Mouse (Mus musculus) CH12.LX (cell line): ENCODE results near the gene Amotl2. TPM values are rescaled to one million over a fixed set of nuclear protein-coding genes. Genes with fewer than 3 reads are reported as not detected.

Experiments
- DNase-seq: peaks from one replicate; pipeline ENCODE4 v3.0.0-alpha.2; 2013; ENCODE audit errors: extremely low read depth
- H3K27ac ChIP-seq: 2 replicates; pipeline ENCODE4 v1.5.1; 2012; ENCODE audit warnings: low read depth, mild to moderate bottlenecking, control low read depth, moderate library complexity; ENCODE audit not compliant: insufficient read depth
- H3K27me3 ChIP-seq: replicated peaks from 2 replicates; pipeline ENCODE3; 2012; ENCODE audit warnings: inconsistent platforms
- H3K36me3 ChIP-seq, 2 experiments: replicated peaks in 1 of 2; 2 replicates each; pipeline versions ENCODE3 to v1.6.1; 2012; ENCODE audit warnings: inconsistent platforms in 1 of 2, low read length in 1 of 2, mild to moderate bottlenecking in 1 of 2, mixed read lengths in 1 of 2, moderate library complexity in 1 of 2; ENCODE audit not compliant: control insufficient read depth in 1 of 2, insufficient read depth in 1 of 2
- H3K4me1 ChIP-seq, 2 experiments: 2 replicates each; pipeline ENCODE4 v1.6.1; 2012; ENCODE audit warnings: inconsistent platforms in 1 of 2, moderate library complexity in 1 of 2; ENCODE audit not compliant: insufficient read depth in 2 of 2, control insufficient read depth in 1 of 2
- H3K4me2 ChIP-seq: 2 replicates; pipeline ENCODE4 v1.6.1; 2012; ENCODE audit warnings: low read depth, mild to moderate bottlenecking, control low read depth; ENCODE audit not compliant: poor library complexity, insufficient read depth, severe bottlenecking
- H3K4me3 ChIP-seq, 3 experiments: fragments of 150-350 bp in 1 of 3; sonication (generic) in 1 of 3; replicated peaks in 1 of 3; 2 replicates each; pipeline versions ENCODE3 to v1.5.1; 2011 to 2012; ENCODE audit warnings: low read depth in 2 of 3, low read length in 2 of 3, mild to moderate bottlenecking in 2 of 3, moderate library complexity in 2 of 3, control low read depth in 1 of 3, improper control_type of control experiment in 1 of 3, inconsistent platforms in 1 of 3, mixed read lengths in 1 of 3; ENCODE audit not compliant: poor library complexity in 1 of 3
- H3K79me2 ChIP-seq: replicated peaks from 2 replicates; pipeline ENCODE4 v1.6.1; 2012; ENCODE audit warnings: mild to moderate bottlenecking, moderate library complexity; ENCODE audit not compliant: control insufficient read depth, poor library complexity, insufficient read depth, severe bottlenecking; ENCODE audit errors: extremely low read depth
- H3K9ac ChIP-seq: 2 replicates; pipeline ENCODE4 v1.6.1; 2012; ENCODE audit warnings: low read depth, mild to moderate bottlenecking, control low read depth, moderate library complexity; ENCODE audit not compliant: insufficient read depth
- H3K9me3 ChIP-seq: replicated peaks from 2 replicates; pipeline ENCODE3; 2012; ENCODE audit warnings: low read length, inconsistent platforms, mixed read lengths
- CHD2 ChIP-seq: IDR thresholded peaks from 2 replicates; pipeline ENCODE4 v1.6.1; 2011; ENCODE audit warnings: low read length, improper control_type of control experiment
- E2F4 ChIP-seq: IDR thresholded peaks from 2 replicates; pipeline ENCODE4 v1.6.1; 2011; ENCODE audit warnings: low read depth, low read length, improper control_type of control experiment; ENCODE audit not compliant: insufficient replicate concordance
- EP300 ChIP-seq: IDR thresholded peaks from 2 replicates; pipeline ENCODE4 v1.6.1; 2011; ENCODE audit warnings: low read length, improper control_type of control experiment
- ETS1 ChIP-seq: conservative IDR thresholded peaks from 2 replicates; pipeline ENCODE4 v1.6.1; 2012; ENCODE audit warnings: low read depth, mild to moderate bottlenecking, inconsistent platforms, low read length, improper control_type of control experiment, moderate library complexity
- GABPA ChIP-seq: IDR thresholded peaks from 2 replicates; pipeline ENCODE4 v1.6.1; 2012; ENCODE audit warnings: low read depth, low read length, improper control_type of control experiment, inconsistent platforms; ENCODE audit not compliant: insufficient replicate concordance
- JUN ChIP-seq: IDR thresholded peaks from 2 replicates; pipeline ENCODE4 v1.6.1; 2011; ENCODE audit warnings: low read depth, mild to moderate bottlenecking, low read length, improper control_type of control experiment, moderate library complexity; ENCODE audit not compliant: insufficient read depth
- JUND ChIP-seq: conservative IDR thresholded peaks from 2 replicates; pipeline ENCODE4 v1.6.1; 2011; ENCODE audit warnings: low read depth, low read length, improper control_type of control experiment
- KAT2A ChIP-seq: IDR thresholded peaks from 2 replicates; pipeline ENCODE4 v1.6.1; 2012; ENCODE audit warnings: low read length, improper control_type of control experiment, inconsistent platforms; ENCODE audit not compliant: insufficient replicate concordance
- MAX ChIP-seq: IDR thresholded peaks from 2 replicates; pipeline ENCODE4 v1.6.1; 2011; ENCODE audit warnings: low read length, improper control_type of control experiment
- MAZ ChIP-seq: IDR thresholded peaks from 2 replicates; pipeline ENCODE4 v1.6.1; 2012; ENCODE audit warnings: low read depth, mild to moderate bottlenecking, inconsistent platforms, low read length, improper control_type of control experiment, moderate library complexity
- MYC ChIP-seq: IDR thresholded peaks from 2 replicates; pipeline ENCODE4 v1.6.1; 2011; ENCODE audit warnings: low read depth, mild to moderate bottlenecking, improper control_type of control experiment, low read length
- NELFE ChIP-seq: IDR thresholded peaks from 2 replicates; pipeline ENCODE4 v1.6.1; 2011; ENCODE audit warnings: low read depth, low read length, improper control_type of control experiment
- PAX5 ChIP-seq: IDR thresholded peaks from 2 replicates; pipeline ENCODE4 v1.6.1; 2012; ENCODE audit warnings: low read length, inconsistent platforms, mixed read lengths
- POLR2A ChIP-seq: IDR thresholded peaks from 2 replicates; pipeline ENCODE4 v1.6.1; 2011; ENCODE audit warnings: low read depth, mild to moderate bottlenecking, improper control_type of control experiment, low read length
- POLR2AphosphoS2 ChIP-seq: IDR thresholded peaks from 2 replicates; pipeline ENCODE4 v1.6.1; 2011; ENCODE audit warnings: low read depth, low read length, improper control_type of control experiment
- RAD21 ChIP-seq: IDR thresholded peaks from 2 replicates; pipeline ENCODE4 v1.6.1; 2011; ENCODE audit warnings: low read depth, mild to moderate bottlenecking, low read length, improper control_type of control experiment, moderate library complexity
- RCOR1 ChIP-seq: conservative IDR thresholded peaks from 2 replicates; pipeline ENCODE4 v1.6.1; 2012; ENCODE audit warnings: low read depth, mild to moderate bottlenecking, inconsistent platforms, low read length, improper control_type of control experiment
- SIN3A ChIP-seq: IDR thresholded peaks from 2 replicates; pipeline ENCODE4 v1.6.1; 2012; ENCODE audit warnings: low read length, improper control_type of control experiment, inconsistent platforms
- TCF12 ChIP-seq: IDR thresholded peaks from 2 replicates; pipeline ENCODE4 v1.6.1; 2014; ENCODE audit warnings: low read depth, mild to moderate bottlenecking, inconsistent platforms, low read length, improper control_type of control experiment
- UBTF ChIP-seq: IDR thresholded peaks from 2 replicates; pipeline ENCODE4 v1.6.1; 2012; ENCODE audit warnings: low read depth, mild to moderate bottlenecking, inconsistent platforms, low read length, improper control_type of control experiment, moderate library complexity
- USF2 ChIP-seq: conservative IDR thresholded peaks from 2 replicates; pipeline ENCODE4 v1.6.1; 2011; ENCODE audit warnings: low read depth, low read length, improper control_type of control experiment
- ZC3H11A ChIP-seq: IDR thresholded peaks from 2 replicates; pipeline ENCODE4 v1.6.1; 2012; ENCODE audit warnings: low read depth, mild to moderate bottlenecking, inconsistent platforms, low read length, improper control_type of control experiment
- ZKSCAN1 ChIP-seq: IDR thresholded peaks from 2 replicates; pipeline ENCODE4 v1.6.1; 2012; ENCODE audit warnings: low read depth, inconsistent platforms, low read length, improper control_type of control experiment, borderline replicate concordance
- ZMIZ1 ChIP-seq: IDR thresholded peaks from 2 replicates; pipeline ENCODE4 v1.6.1; 2012; ENCODE audit warnings: low read depth, mild to moderate bottlenecking, inconsistent platforms, low read length, improper control_type of control experiment
- dilution Hi-C: fragments of 300-500 bp; cut with MboI; formaldehyde crosslinking; loops from 2 replicates; pipeline ENCODE4 v1.14.3; 2020; ENCODE audit warnings: low sequenced_read_pairs; ENCODE audit not compliant: extremely low pct_unique_long_range_greater_than_20kb, extremely low pct_ligation_motif_present
- in situ Hi-C: fragments of 300-500 bp; cut with MboI; formaldehyde crosslinking; loops from 3 replicates; pipeline ENCODE4 v1.14.3; 2019; ENCODE audit warnings: low sequenced_read_pairs, low pct_ligation_motif_present, low pct_unique_long_range_greater_than_20kb, mixed read lengths
- polyA plus RNA-seq: library from polyadenylated mRNA; unstranded; fragments of >175 nt; gene quantifications from 2 replicates; pipeline ENCODE4 v1.2.1, GENCODE M21; 2012; ENCODE audit warnings: low read depth; ENCODE audit not compliant: insufficient read length
- total RNA-seq, 2 experiments: library from RNA; depleted of rRNA; stranded (reverse); fragments of 300-350 nt in 1 of 2; fragments of >200 nt in 1 of 2; gene quantifications; 2 replicates each; pipeline ENCODE4 v1.2.3; 2012 to 2014

The Amotl2 gene
- total and polyA plus RNA-seq, 3 experiments, result 0.08 TPM; not detected in 2

- no peaks in the 10 kb centered on the region for H3K4me1 ChIP-seq
- no peaks in the 10 kb centered on the region for H3K36me3 ChIP-seq
- dilution Hi-C loops, result no loop called here
Measured at GRCm38 (mm10) chr9:102751632-102752303, 35.3 kb downstream of the Amotl2 start.

DNA sequence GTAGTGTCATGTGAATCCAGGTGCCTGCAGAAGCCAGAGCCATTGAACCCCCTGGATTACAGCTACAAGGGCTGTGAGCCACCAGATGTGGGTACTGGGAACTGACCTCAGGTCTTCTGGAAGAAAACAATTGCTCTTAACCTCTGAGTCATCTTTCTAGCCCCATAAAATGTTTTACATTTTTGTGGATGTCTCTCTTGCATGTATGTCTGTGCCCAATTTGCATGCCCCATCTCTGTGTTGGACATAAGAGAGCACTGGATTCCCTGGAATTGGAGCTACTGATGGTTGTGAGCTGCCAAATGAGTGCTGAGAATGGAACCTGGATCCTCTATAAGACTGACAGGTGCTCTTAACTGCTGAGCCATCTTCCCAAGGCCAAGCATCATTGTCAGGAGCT is 36.8 kb downstream of the Amotl2 start:
- dilution Hi-C loops, result no loop called here
- TF ChIP-seq POLR2A (no peak), E2F4 (no peak), JUND (no peak), POLR2AphosphoS2 (no peak), ZC3H11A (no peak), MYC (no peak), MAZ (no peak), USF2 (no peak)

More at GRCm38 (mm10) chr9:102751632-102752303, 35.3 kb downstream of the Amotl2 start:
- DNase-seq, result no peak
- no peak overlapping the region for H3K27ac ChIP-seq
- H3K4me3 ChIP-seq, result no peak overlapping the region
- no peak overlapping the region for H3K4me2 ChIP-seq
- H3K27me3 ChIP-seq, result peaks cover 16% of the 10 kb centered on the region
- TF ChIP-seq ZKSCAN1, result no peak
- TF ChIP-seq CHD2, result no peak
- TF ChIP-seq JUN, result no peak
- TF ChIP-seq RAD21, result no peak
- no peak overlapping the region for H3K9ac ChIP-seq
- no peaks in the 10 kb centered on the region for H3K79me2 ChIP-seq
- no peaks in the 10 kb centered on the region for H3K9me3 ChIP-seq
- in situ Hi-C loops, result no loop called here

GRCm38 (mm10) chr9:102755161-102755560 is 38.7 kb downstream of the Amotl2 start:
- peaks cover 13% of the 10 kb centered on the region for H3K27me3 ChIP-seq
- in situ Hi-C loops (no loop called here), dilution Hi-C loops (no loop called here)
- H3K9ac ChIP-seq, result no peak overlapping the region
- no peak overlapping the region for H3K4me2 ChIP-seq
- H3K9me3 ChIP-seq, result no peaks in the 10 kb centered on the region
- TF ChIP-seq MAX (no peak), UBTF (no peak), USF2 (no peak), KAT2A (no peak), E2F4 (no peak), PAX5 (no peak), GABPA (no peak), EP300 (no peak), TCF12 (no peak), RCOR1 (no peak), JUN (no peak), ZMIZ1 (no peak), SIN3A (no peak), RAD21 (no peak), ZKSCAN1 (no peak), ETS1 (no peak), ZC3H11A (no peak), NELFE (no peak)
- TF ChIP-seq, all 38 proteins: peak for 0
- DNase-seq, result no peak
- Histone ChIP-seq H3K4me1 (no peaks in the 10 kb centered on the region), H3K79me2 (no peaks in the 10 kb centered on the region), H3K4me3 (no peak overlapping the region), H3K36me3 (no peaks in the 10 kb centered on the region), H3K27ac (no peak overlapping the region)

More for the DNA sequence above, 36.8 kb downstream of the Amotl2 start:
- no peak for DNase-seq
- no peaks in the 10 kb centered on the region for H3K36me3 ChIP-seq
- no peak overlapping the region for H3K4me2 ChIP-seq
- in situ Hi-C loops, result no loop called here
- no peaks in the 10 kb centered on the region for H3K9me3 ChIP-seq
- no peak overlapping the region for H3K4me3 ChIP-seq
- no peaks in the 10 kb centered on the region for H3K79me2 ChIP-seq
- peaks cover 16% of the 10 kb centered on the region for H3K27me3 ChIP-seq
- H3K27ac ChIP-seq, result no peak overlapping the region
- no peak overlapping the region for H3K9ac ChIP-seq
- H3K4me1 ChIP-seq, result no peaks in the 10 kb centered on the region
